Mouse (Mus musculus) Muller cell, postnatal 12 days (primary cell): Measurements from ENCODE around the gene P2rx3.
A peak's percentile ranks its signal among the peaks of the same experiment; 100 is the strongest.

ENCODE experiments used
- DNase-seq: peaks from one replicate; pipeline ENCODE4 v3.0.0-alpha.2; 2015; ENCODE audit errors: inconsistent ontology term

P2rx3 gene

GRCm38 (mm10) chr2:85043623-85044022 is 6.4 kb upstream of the P2rx3 start:
- no peak for DNase-seq

GRCm38 (mm10) chr2:85038336-85038735 is 1.1 kb upstream of the P2rx3 start:
- DNase-seq, result no peak

GRCm38 (mm10) chr2:85036507-85037046 is 685 bp downstream of the P2rx3 start:
- no peak for DNase-seq

GRCm38 (mm10) chr2:85034169-85034568 is 3.1 kb downstream of the P2rx3 start:
- DNase-seq, result no peak

- DNase-seq, result no peak
These were observed 4.1 kb downstream of the P2rx3 start for GRCm38 (mm10) chr2:85033121-85033520.

- no peak for DNase-seq
These were observed 6.3 kb downstream of the P2rx3 start for GRCm38 (mm10) chr2:85030989-85031388.

GRCm38 (mm10) chr2:85029897-85030296 is 7.4 kb downstream of the P2rx3 start:
- DNase-seq, result no peak

GRCm38 (mm10) chr2:85027281-85027680 is 10.0 kb downstream of the P2rx3 start:
- DNase-seq, result no peak

GRCm38 (mm10) chr2:85026178-85026577 is 11.1 kb downstream of the P2rx3 start:
- no peak for DNase-seq

GRCm38 (mm10) chr2:85022043-85022442 is 15.2 kb downstream of the P2rx3 start:
- peak; percentile 17 for DNase-seq

GRCm38 (mm10) chr2:85014588-85014982 is 22.7 kb downstream of the P2rx3 start:
- DNase-seq, result no peak

GRCm38 (mm10) chr2:85013826-85014587 is 23.3 kb downstream of the P2rx3 start:
- DNase-seq, result no peak

- no peak for DNase-seq
These were observed 24.6 kb downstream of the P2rx3 start for GRCm38 (mm10) chr2:85012679-85013078.

GRCm38 (mm10) chr2:85011906-85012604 is 25.2 kb downstream of the P2rx3 start:
- DNase-seq, result no peak

GRCm38 (mm10) chr2:85009212-85009611 is 28.1 kb downstream of the P2rx3 start:
- no peak for DNase-seq

- peak; percentile 5 for DNase-seq
These were observed 29.5 kb downstream of the P2rx3 start for GRCm38 (mm10) chr2:85007729-85008128.

GRCm38 (mm10) chr2:85006600-85006999 is 30.7 kb downstream of the P2rx3 start:
- no peak for DNase-seq

GRCm38 (mm10) chr2:85004341-85004740 is 32.9 kb downstream of the P2rx3 start:
- DNase-seq, result no peak

- peak; percentile 34 for DNase-seq
These were observed 34.7 kb downstream of the P2rx3 start for GRCm38 (mm10) chr2:85002575-85002974.

- DNase-seq, result peak; percentile 83
These were observed 35.8 kb downstream of the P2rx3 start for GRCm38 (mm10) chr2:85001497-85001896.

GRCm38 (mm10) chr2:84999486-85000181 is 37.6 kb downstream of the P2rx3 start:
- no peak for DNase-seq

GRCm38 (mm10) chr2:84996376-84996775 is 40.9 kb downstream of the P2rx3 start:
- no peak for DNase-seq
